In genomic region chr10:82959316-82959715, GRCm38 (mm10) we compare ENCODE assay signal across 18 mouse cellular contexts.
"Had no signal": no experiment of that assay in that cellular context is flagged by ENCODE, and none has a peak within 500 bp of the region (broad histone marks: within the 10 kb centered on the region; RNA-seq: fewer than 3 reads in every experiment).

No protein-coding gene starts in this region.

- H3K4me1 ChIP-seq: midbrain, embryonic 12.5 days; midbrain, embryonic 15.5 days; neural tube, embryonic 13.5 days; stomach, embryonic 15.5 days had no signal

- H3K9ac ChIP-seq: liver, embryonic 14.5 days; liver, postnatal 0 days; lung, embryonic 14.5 days; midbrain, embryonic 12.5 days; midbrain, embryonic 15.5 days; neural tube, embryonic 13.5 days; stomach, embryonic 15.5 days had no signal

- H3K27ac ChIP-seq: kidney, postnatal 0 days; layer of hippocampus, adult 2 months; liver, embryonic 14.5 days; macrophage; midbrain, embryonic 12.5 days; midbrain, embryonic 15.5 days; neural tube, embryonic 13.5 days; stomach, embryonic 15.5 days had no signal

- H3K36me3 ChIP-seq: midbrain, embryonic 12.5 days; midbrain, embryonic 15.5 days; neural tube, embryonic 13.5 days; stomach, embryonic 15.5 days had no signal

- DNase-seq: kidney, postnatal 25 days; layer of hippocampus, adult 9-11 months; liver, postnatal 0 days; lung, embryonic 14.5 days; right cerebral cortex, adult 18-20 months; right cerebral cortex, postnatal 14 days; right cerebral cortex, postnatal 4 days; thymus, postnatal 25 days had no signal

- H3K9me3 ChIP-seq: midbrain, embryonic 15.5 days; neural tube, embryonic 13.5 days; stomach, embryonic 15.5 days had no signal

- H3K27me3 ChIP-seq: midbrain, embryonic 12.5 days; midbrain, embryonic 15.5 days; neural tube, embryonic 13.5 days; stomach, embryonic 15.5 days had no signal

- ATAC-seq: liver, postnatal 0 days; midbrain, embryonic 15.5 days had no signal

- H3K4me3 ChIP-seq: layer of hippocampus, adult 2 months; midbrain, embryonic 12.5 days; midbrain, embryonic 15.5 days; myocyte; neural tube, embryonic 13.5 days; stomach, embryonic 15.5 days had no signal

- H3K4me2 ChIP-seq: liver, embryonic 11.5 days; lung, embryonic 14.5 days; midbrain, embryonic 12.5 days; midbrain, embryonic 15.5 days; neural tube, embryonic 13.5 days; stomach, embryonic 15.5 days had no signal
